Mouse (Mus musculus) T-helper 17 cell (primary cell): ENCODE measurements at regions not wholly inside any gene's neighbourhood (a gene's known extent, or its start where the extent isn't known, plus 50 kb on each side); places are given as distances from the start of the nearest gene placed in this dataset.

Experiments used
- in situ Hi-C, 2 experiments: fragments of 300-600 bp; cut with MboI, MseI; formaldehyde crosslinking; loops; 1 replicate in 1 of 2; 2 replicates in 1 of 2; pipeline ENCODE4 v1.15.1; 2025; ENCODE audit warnings: high pct_unique_total_duplicates in 2 of 2

GRCm38 (mm10) chr1:24832246-24832645 lies 153.8 kb downstream of the Lmbrd1 start:
- in situ Hi-C loops: no loop called here

GRCm38 (mm10) chr1:24866877-24867276 lies 188.4 kb downstream of the Lmbrd1 start:
- in situ Hi-C loops: no loop called here

GRCm38 (mm10) chr1:24869772-24870171 lies 191.3 kb downstream of the Lmbrd1 start:
- in situ Hi-C loops: loop anchor here in 1 of 2 experiments (10.0 kb wide), 1 partner anchor 1515 kb away; no protein-coding TSS in a partner anchor

GRCm38 (mm10) chr1:24870685-24871417 lies 192.4 kb downstream of the Lmbrd1 start:
- in situ Hi-C loops: loop anchor here in 1 of 2 experiments (10.0 kb wide), 1 partner anchor 1514 kb away; no protein-coding TSS in a partner anchor

- in situ Hi-C loops: loop anchor here in 1 of 2 experiments (10.0 kb wide), 1 partner anchor 1508 kb away; no protein-coding TSS in a partner anchor
Observed at GRCm38 (mm10) chr1:24877014-24877413, 198.6 kb downstream of the Lmbrd1 start.

- in situ Hi-C loops: no loop called here
Observed at GRCm38 (mm10) chr1:24883638-24884037, 205.2 kb downstream of the Lmbrd1 start.

- in situ Hi-C loops: no loop called here
Observed at GRCm38 (mm10) chr1:24901278-24901677, 222.8 kb downstream of the Lmbrd1 start.

DNA sequence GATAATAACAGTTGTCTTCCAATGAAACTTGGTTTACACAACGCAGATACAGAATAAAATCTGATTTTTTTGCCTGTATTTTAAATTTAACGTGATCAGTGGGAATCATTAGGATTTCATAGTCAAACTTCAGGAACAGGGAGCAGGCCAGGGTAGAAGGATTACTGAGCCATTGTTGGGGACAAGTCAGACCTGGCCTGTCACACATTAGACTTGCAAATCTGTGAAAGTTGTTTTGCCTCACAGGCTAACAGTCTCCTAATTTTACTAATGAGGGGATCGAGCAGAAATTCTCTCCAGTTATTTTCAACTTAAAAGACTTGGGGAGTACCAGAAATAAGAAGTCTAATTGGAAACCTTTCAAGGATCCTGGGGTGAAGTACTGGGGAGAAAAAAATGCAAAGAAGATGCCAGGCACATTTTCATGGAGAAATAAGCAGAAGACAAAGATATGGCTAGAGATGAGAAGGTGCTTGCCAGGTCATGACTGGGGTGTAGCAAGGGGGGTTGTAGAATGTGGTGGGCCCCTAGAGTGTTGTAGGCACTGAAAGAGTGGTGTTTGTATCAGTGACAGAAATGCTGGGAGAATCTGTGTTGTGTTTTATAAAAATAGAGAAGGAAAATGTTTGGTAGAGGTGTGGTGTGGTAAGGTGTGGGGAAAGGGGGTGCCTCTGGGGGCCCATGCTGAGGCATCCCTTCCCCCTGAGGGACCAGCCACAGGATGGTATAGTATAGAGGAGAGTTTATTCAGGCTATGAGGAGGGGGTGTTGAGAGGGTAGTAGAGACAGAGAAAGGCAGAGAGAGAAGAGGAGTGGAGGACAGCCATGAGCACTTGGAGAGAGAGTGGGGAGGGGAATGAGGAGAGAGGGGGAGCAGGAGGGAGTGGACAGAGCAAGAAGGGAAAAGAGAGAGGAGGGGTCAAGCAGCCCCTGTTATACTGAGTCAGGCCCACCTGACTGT lies 260.2 kb downstream of the Lmbrd1 start:
- in situ Hi-C loops: no loop called here

DNA sequence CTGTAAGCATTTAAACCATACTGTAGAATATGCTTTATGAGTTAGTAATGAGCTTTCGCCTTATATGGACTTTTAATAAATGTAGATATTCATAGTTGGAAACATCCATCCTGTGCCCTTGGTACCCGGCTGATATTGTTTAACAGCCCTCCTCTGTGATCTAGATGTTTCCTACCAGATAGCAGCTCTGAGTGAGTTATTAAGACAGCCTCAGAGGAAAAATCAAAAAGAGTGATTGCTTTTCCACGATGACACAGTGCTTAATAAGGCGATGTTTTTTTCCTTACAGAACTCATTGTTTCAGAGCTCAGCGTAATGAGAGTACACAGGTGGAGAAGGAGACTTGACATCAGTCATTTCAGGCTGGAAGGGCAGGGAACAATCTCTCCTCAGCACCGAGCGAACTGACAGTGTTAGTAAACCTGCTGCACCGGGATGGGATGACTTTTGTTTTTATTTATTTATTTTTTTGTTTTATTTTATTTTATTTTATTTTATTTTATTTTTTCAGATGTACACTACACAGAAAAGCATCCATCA lies 264.4 kb downstream of the Lmbrd1 start:
- in situ Hi-C loops: no loop called here

GRCm38 (mm10) chr1:24943451-24943850 lies 265.0 kb downstream of the Lmbrd1 start:
- in situ Hi-C loops: no loop called here

GRCm38 (mm10) chr1:24972681-24973080 lies 294.3 kb downstream of the Lmbrd1 start:
- in situ Hi-C loops: no loop called here

DNA sequence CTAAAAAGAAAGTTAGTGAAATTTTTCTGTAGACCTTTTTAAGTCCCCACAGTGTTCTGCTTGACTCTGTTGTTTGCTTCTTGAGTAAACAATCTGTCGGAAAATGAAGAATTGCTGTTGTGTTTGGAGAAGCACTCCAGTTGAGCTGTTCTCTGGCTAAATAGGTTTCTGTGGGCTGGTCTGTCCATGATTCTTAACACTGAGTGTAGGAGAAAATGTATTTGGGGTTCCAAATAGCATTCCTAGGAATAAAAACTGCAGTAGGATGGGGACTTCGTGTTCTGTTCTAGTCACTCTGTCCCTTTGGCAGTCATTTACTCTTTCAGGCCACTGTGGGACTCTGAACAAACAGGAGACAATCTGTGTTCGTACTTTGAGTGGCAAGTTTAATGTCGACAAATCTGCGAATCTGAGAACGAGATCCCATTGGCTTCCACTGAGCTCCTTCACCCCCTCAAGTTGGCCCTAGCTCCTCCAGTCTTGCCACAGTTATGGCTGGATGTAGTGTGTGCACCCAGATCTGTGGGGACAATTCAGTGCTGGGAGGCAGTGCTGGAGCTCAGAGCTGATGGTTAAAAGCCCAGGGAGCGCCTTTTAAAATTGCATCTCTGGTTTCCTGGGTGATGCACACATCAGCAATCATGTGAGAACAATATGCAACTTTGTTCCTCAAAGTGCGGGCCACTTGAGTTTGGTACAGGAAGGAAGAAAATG lies 330.2 kb downstream of the Lmbrd1 start:
- in situ Hi-C loops: no loop called here

- in situ Hi-C loops: no loop called here
Observed at GRCm38 (mm10) chr1:25012754-25013153, 334.3 kb downstream of the Lmbrd1 start.
